Mouse (Mus musculus) heart, embryonic 11.5 days (tissue): ENCODE results near the gene Foxb1. TPM values are rescaled to one million over a fixed set of nuclear protein-coding genes. Genes with fewer than 3 reads are reported as not detected.
A peak's percentile ranks its signal among the peaks of the same experiment; 100 is the strongest.

ENCODE experiments used
- ATAC-seq: fragments of 200-750 bp; cut with Nextera tagmentation; replicated peaks from 2 replicates; pipeline ENCODE4 v1.8.0; 2017; ENCODE audit warnings: moderate library complexity; ENCODE audit not compliant: insufficient number of reproducible peaks, low FRiP score, low TSS enrichment
- H3K27ac ChIP-seq: fragments of 300-500 bp; sonication (generic); 2 replicates; pipeline ENCODE4 v1.5.1; 2014; ENCODE audit warnings: mild to moderate bottlenecking, low read depth, low read length
- H3K27me3 ChIP-seq: fragments of 300-500 bp; sonication (generic); 2 replicates; pipeline ENCODE4 v1.6.1; 2014; ENCODE audit warnings: mild to moderate bottlenecking, low read length, mixed read lengths; ENCODE audit not compliant: control insufficient read depth, insufficient read depth
- H3K36me3 ChIP-seq: fragments of 300-500 bp; sonication (generic); 2 replicates; pipeline ENCODE4 v1.6.1; 2014; ENCODE audit warnings: mild to moderate bottlenecking, low read length, moderate library complexity, mixed read lengths; ENCODE audit not compliant: control insufficient read depth, insufficient read depth
- H3K4me1 ChIP-seq: fragments of 300-500 bp; sonication (generic); 2 replicates; pipeline ENCODE4 v1.6.1; 2014; ENCODE audit warnings: low read length; ENCODE audit not compliant: control insufficient read depth, insufficient read depth
- H3K4me2 ChIP-seq: fragments of 300-500 bp; sonication (generic); 2 replicates; pipeline ENCODE4 v1.6.1; 2014; ENCODE audit warnings: mild to moderate bottlenecking, moderate library complexity
- H3K4me3 ChIP-seq: fragments of 300-500 bp; sonication (generic); 2 replicates; pipeline ENCODE4 v1.5.1; 2014; ENCODE audit warnings: low read depth, low read length
- H3K9ac ChIP-seq: fragments of 300-500 bp; sonication (generic); 2 replicates; pipeline ENCODE4 v1.6.1; 2014; ENCODE audit warnings: mild to moderate bottlenecking, low read depth, low read length, moderate library complexity
- H3K9me3 ChIP-seq: fragments of 300-500 bp; sonication (generic); replicated peaks from 2 replicates; pipeline ENCODE4 v1.6.1; 2016; ENCODE audit warnings: low read length; ENCODE audit not compliant: control insufficient read depth
- WGBS: fragments of 180-500 bp; shearing (Covaris S2); extraction: QIAGEN DNeasy Blood & Tissue Kit; methylation state at CpG from one replicate; pipeline ENCODE4 v1.1.7; 2014; ENCODE audit not compliant: insufficient replicate concordance; 5-methylcytosine and 5-hydroxymethylcytosine counted together
- polyA plus RNA-seq: library from polyadenylated mRNA; unstranded; fragments of >200 nt; fragmentation: Nextera tagmentation; extraction: Ambion mirVana; gene quantifications from 2 replicates; pipeline ENCODE4 v1.2.1, GENCODE M21; 2014

Gene Foxb1
- polyA plus RNA-seq, 1 experiment from 2014 or later, result not detected

GRCm38 (mm10) chr9:69759721-69760221 lies 969 bp downstream of the Foxb1 start:
- Histone ChIP-seq H3K4me1 (0 out of 2 replicates have a peak, but pooled peaks cover 6% of the 10 kb centered on the region), H3K27ac (no peak overlapping the region), H3K9ac (no peak overlapping the region), H3K4me2 (peak overlapping the region; percentile 12; the same call in 1 of the 2 replicates), H3K9me3 (no peaks in the 10 kb centered on the region), H3K4me3 (peak overlapping the region; percentile 1; the same call in 1 of the 2 replicates), H3K36me3 (no peaks in the 10 kb centered on the region), H3K27me3 (peaks cover 94% of the 10 kb centered on the region)
- WGBS, result under 1% methylated on average over 44 of the region's 44 CpGs
- ATAC-seq, result no peak

GRCm38 (mm10) chr9:69758946-69759615 lies 1.7 kb downstream of the Foxb1 start:
- no peaks in the 10 kb centered on the region for H3K36me3 ChIP-seq
- no peak for ATAC-seq
- no peak overlapping the region for H3K4me2 ChIP-seq
- H3K27ac ChIP-seq, result no peak overlapping the region
- H3K4me3 ChIP-seq, result peak overlapping the region; percentile 1; the same call in 1 of the 2 replicates
- H3K9me3 ChIP-seq, result no peaks in the 10 kb centered on the region
- H3K9ac ChIP-seq, result no peak overlapping the region
- 0 out of 2 replicates have a peak, but pooled peaks cover 6% of the 10 kb centered on the region for H3K4me1 ChIP-seq
- 1% methylated on average over 42 of the region's 42 CpGs for WGBS
- H3K27me3 ChIP-seq, result peaks cover 93% of the 10 kb centered on the region

GRCm38 (mm10) chr9:69758506-69758905 lies 2.2 kb downstream of the Foxb1 start:
- Histone ChIP-seq H3K4me1 (0 out of 2 replicates have a peak, but pooled peaks cover 6% of the 10 kb centered on the region), H3K27me3 (peaks cover 91% of the 10 kb centered on the region), H3K36me3 (no peaks in the 10 kb centered on the region), H3K27ac (no peak overlapping the region), H3K9ac (no peak overlapping the region), H3K9me3 (no peaks in the 10 kb centered on the region), H3K4me2 (no peak overlapping the region), H3K4me3 (no peak overlapping the region)
- ATAC-seq, result no peak
- 1% methylated on average over 17 of the region's 17 CpGs for WGBS

- Histone ChIP-seq H3K9ac (no peak overlapping the region), H3K4me3 (no peak overlapping the region), H3K4me2 (no peak overlapping the region), H3K9me3 (no peaks in the 10 kb centered on the region), H3K4me1 (0 out of 2 replicates have a peak, but pooled peaks cover 6% of the 10 kb centered on the region), H3K36me3 (no peaks in the 10 kb centered on the region), H3K27me3 (peaks cover 84% of the 10 kb centered on the region), H3K27ac (no peak overlapping the region)
- no peak for ATAC-seq
- 8% methylated on average over 4 of the region's 4 CpGs for WGBS
These were observed 3.5 kb downstream of the Foxb1 start for GRCm38 (mm10) chr9:69757254-69757653.

- 18% methylated on average over 3 of the region's 3 CpGs for WGBS
- Histone ChIP-seq H3K4me3 (no peak overlapping the region), H3K27ac (no peak overlapping the region), H3K36me3 (no peaks in the 10 kb centered on the region), H3K9me3 (no peaks in the 10 kb centered on the region), H3K9ac (no peak overlapping the region), H3K4me2 (no peak overlapping the region), H3K27me3 (peaks cover 80% of the 10 kb centered on the region), H3K4me1 (0 out of 2 replicates have a peak, but pooled peaks cover 6% of the 10 kb centered on the region)
- ATAC-seq, result no peak
These were observed 4.3 kb downstream of the Foxb1 start for GRCm38 (mm10) chr9:69756456-69756855.

- no peak for ATAC-seq
- H3K9ac ChIP-seq, result no peak overlapping the region
- no peaks in the 10 kb centered on the region for H3K36me3 ChIP-seq
- H3K4me1 ChIP-seq, result 0 out of 2 replicates have a peak, but pooled peaks cover 6% of the 10 kb centered on the region
- no peaks in the 10 kb centered on the region for H3K9me3 ChIP-seq
- H3K27ac ChIP-seq, result no peak overlapping the region
- H3K4me2 ChIP-seq, result no peak overlapping the region
- peaks cover 76% of the 10 kb centered on the region for H3K27me3 ChIP-seq
- H3K4me3 ChIP-seq, result no peak overlapping the region
- WGBS, result 20% methylated on average over 7 of the region's 7 CpGs
These were observed 4.7 kb downstream of the Foxb1 start for GRCm38 (mm10) chr9:69756041-69756440.

- ATAC-seq, result no peak
- 9% methylated on average over 5 of the region's 5 CpGs for WGBS
These were observed 5.6 kb downstream of the Foxb1 start for GRCm38 (mm10) chr9:69755157-69755556.

GRCm38 (mm10) chr9:69754712-69755111 lies 6.0 kb downstream of the Foxb1 start:
- no peak overlapping the region for H3K4me2 ChIP-seq
- H3K27ac ChIP-seq, result no peak overlapping the region
- H3K9me3 ChIP-seq, result no peaks in the 10 kb centered on the region
- 0 out of 2 replicates have a peak, but pooled peaks cover 5% of the 10 kb centered on the region for H3K4me1 ChIP-seq
- WGBS, result 3% methylated on average over 5 of the region's 5 CpGs
- H3K4me3 ChIP-seq, result no peak overlapping the region
- peaks cover 63% of the 10 kb centered on the region for H3K27me3 ChIP-seq
- no peak for ATAC-seq
- no peaks in the 10 kb centered on the region for H3K36me3 ChIP-seq
- H3K9ac ChIP-seq, result no peak overlapping the region

More at GRCm38 (mm10) chr9:69755157-69755556, 5.6 kb downstream of the Foxb1 start:
- H3K9ac ChIP-seq, result no peak overlapping the region
- H3K36me3 ChIP-seq, result no peaks in the 10 kb centered on the region
- no peak overlapping the region for H3K4me2 ChIP-seq
- peaks cover 67% of the 10 kb centered on the region for H3K27me3 ChIP-seq
- 0 out of 2 replicates have a peak, but pooled peaks cover 6% of the 10 kb centered on the region for H3K4me1 ChIP-seq
- H3K4me3 ChIP-seq, result no peak overlapping the region
- H3K27ac ChIP-seq, result no peak overlapping the region
- no peaks in the 10 kb centered on the region for H3K9me3 ChIP-seq
